Mouse (Mus musculus): ENCODE measurements around the gene Slc5a6. TPM values are rescaled to one million over a fixed set of nuclear protein-coding genes. Genes with fewer than 3 reads are reported as not detected.

Gene Slc5a6
- total and polyA plus RNA-seq, 3 experiments, result 9.0 to 17.1 (median 10.9) TPM

- TF ChIP-seq MXI1 (IDR thresholded peaks at IDR 0.05; ENCODE audit: low read depth, low read length), result no peak
Observed at GRCm38 (mm10) chr5:31012737-31013136, 36.0 kb downstream of the Slc5a6 start (continued).

- Histone ChIP-seq H3K36me3 (replicated peaks in 1 of 2; ENCODE audit: control insufficient read depth in 1 of 2, insufficient read depth in 1 of 2, low read length in 1 of 2) (no peaks in the 10 kb centered on the region), H3K4me2 (ENCODE audit: insufficient read depth, low read depth, poor library complexity, severe bottlenecking) (0 out of 2 replicates have a peak overlapping the region, but pooled peaks have one; percentile 65), H3K79me2 (replicated peaks; ENCODE audit: control insufficient read depth, extremely low read depth, insufficient read depth, poor library complexity, severe bottlenecking) (no peaks in the 10 kb centered on the region), H3K4me1 (ENCODE audit: control insufficient read depth in 1 of 2, insufficient read depth in 2 of 2) (peaks cover 3 to 24% of the 10 kb centered on the region in 2 experiments; a peak in 3 of 4 replicates), H3K4me3 (replicated peaks in 1 of 3; ENCODE audit: low read depth in 2 of 3, low read length in 2 of 3, poor library complexity in 1 of 3) (peak overlapping the region in 1 of 3 experiments; percentile 11), H3K27ac (ENCODE audit: insufficient read depth, low read depth) (no peak overlapping the region), H3K9me3 (replicated peaks; ENCODE audit: low read length) (no peaks in the 10 kb centered on the region), H3K9ac (ENCODE audit: insufficient read depth, low read depth) (peak overlapping the region; percentile 24; the same call in 1 of the 2 replicates), H3K27me3 (replicated peaks) (no peaks in the 10 kb centered on the region)
- in situ Hi-C loops (cut with MboI; ENCODE audit: low pct_ligation_motif_present, low pct_unique_long_range_greater_than_20kb, low sequenced_read_pairs), result loop anchor here (5.0 to 10.0 kb wide), 2 partner anchors 77 to 189 kb away; partner anchors contain the start of gene Mapre3
- no peak for TF ChIP-seq ZKSCAN1 (IDR thresholded peaks at IDR 0.05; ENCODE audit: borderline replicate concordance, low read depth, low read length)
- TF ChIP-seq RAD21 (IDR thresholded peaks at IDR 0.05; ENCODE audit: low read depth, low read length), result peak; percentile 74
- no peak for TF ChIP-seq EP300 (IDR thresholded peaks at IDR 0.05; ENCODE audit: low read length)
- TF ChIP-seq IRF4 (IDR thresholded peaks at IDR 0.05; ENCODE audit: low read depth, low read length), result no peak
- peak; percentile 77 to 96 for TF ChIP-seq CTCF (conservative IDR thresholded peaks at IDR 0.05 in 1 of 2, IDR thresholded peaks at IDR 0.05 in 1 of 2; ENCODE audit: low read depth in 2 of 2, low read length in 2 of 2)
- peak; percentile 80 for TF ChIP-seq SMC3 (IDR thresholded peaks at IDR 0.05; ENCODE audit: low read depth, low read length)
- DNase-seq (ENCODE audit: extremely low read depth), result peak; percentile 94
- dilution Hi-C loops (cut with MboI; ENCODE audit: extremely low pct_ligation_motif_present, extremely low pct_unique_long_range_greater_than_20kb, low sequenced_read_pairs), result no loop called here
Observed at GRCm38 (mm10) chr5:31004184-31004583, 44.5 kb downstream of the Slc5a6 start.

- H3K79me2 ChIP-seq (replicated peaks; ENCODE audit: control insufficient read depth, extremely low read depth, insufficient read depth, poor library complexity, severe bottlenecking), result no peaks in the 10 kb centered on the region
- in situ Hi-C loops (cut with MboI; ENCODE audit: low pct_ligation_motif_present, low pct_unique_long_range_greater_than_20kb, low sequenced_read_pairs), result loop anchor here (5.0 to 10.0 kb wide), 2 partner anchors 74 to 187 kb away; partner anchors contain the start of gene Mapre3
- peaks cover 3 to 26% of the 10 kb centered on the region in 2 experiments; a peak in 3 of 4 replicates for H3K4me1 ChIP-seq (ENCODE audit: control insufficient read depth in 1 of 2, insufficient read depth in 2 of 2)
- H3K9me3 ChIP-seq (replicated peaks; ENCODE audit: low read length), result no peaks in the 10 kb centered on the region
- dilution Hi-C loops (cut with MboI; ENCODE audit: extremely low pct_ligation_motif_present, extremely low pct_unique_long_range_greater_than_20kb, low sequenced_read_pairs), result no loop called here
- DNase-seq (ENCODE audit: extremely low read depth), result no peak
- H3K4me2 ChIP-seq (ENCODE audit: insufficient read depth, low read depth, poor library complexity, severe bottlenecking), result no peak overlapping the region
- H3K36me3 ChIP-seq (replicated peaks in 1 of 2; ENCODE audit: control insufficient read depth in 1 of 2, insufficient read depth in 1 of 2, low read length in 1 of 2), result no peaks in the 10 kb centered on the region
- no peak overlapping the region for H3K4me3 ChIP-seq (replicated peaks in 1 of 3; ENCODE audit: low read depth in 2 of 3, low read length in 2 of 3, poor library complexity in 1 of 3)
- no peak overlapping the region for H3K9ac ChIP-seq (ENCODE audit: insufficient read depth, low read depth)
- H3K27ac ChIP-seq (ENCODE audit: insufficient read depth, low read depth), result no peak overlapping the region
- TF ChIP-seq CHD1 (IDR thresholded peaks at IDR 0.05; ENCODE audit: low read depth, low read length) (no peak), ELF1 (IDR thresholded peaks at IDR 0.05; ENCODE audit: low read depth, low read length) (no peak), CTCF (conservative IDR thresholded peaks at IDR 0.05 in 1 of 2, IDR thresholded peaks at IDR 0.05 in 1 of 2; ENCODE audit: low read depth in 2 of 2, low read length in 2 of 2) (peak; percentile 10 to 36; a peak in 1 of 4 replicates)
- H3K27me3 ChIP-seq (replicated peaks), result no peaks in the 10 kb centered on the region
Observed at GRCm38 (mm10) chr5:31001560-31001959, 47.2 kb downstream of the Slc5a6 start.

- H3K27ac ChIP-seq (ENCODE audit: insufficient read depth, low read depth), result no peak overlapping the region
- no peak for DNase-seq (ENCODE audit: extremely low read depth)
- H3K4me1 ChIP-seq (ENCODE audit: control insufficient read depth in 1 of 2, insufficient read depth in 2 of 2), result peaks cover 3 to 26% of the 10 kb centered on the region in 2 experiments; a peak in 3 of 4 replicates
- H3K9me3 ChIP-seq (replicated peaks; ENCODE audit: low read length), result no peaks in the 10 kb centered on the region
- no peaks in the 10 kb centered on the region for H3K27me3 ChIP-seq (replicated peaks)
- no peak overlapping the region for H3K4me3 ChIP-seq (replicated peaks in 1 of 3; ENCODE audit: low read depth in 2 of 3, low read length in 2 of 3, poor library complexity in 1 of 3)
- no peaks in the 10 kb centered on the region for H3K36me3 ChIP-seq (replicated peaks in 1 of 2; ENCODE audit: control insufficient read depth in 1 of 2, insufficient read depth in 1 of 2, low read length in 1 of 2)
- TF ChIP-seq MAFK (IDR thresholded peaks at IDR 0.05; ENCODE audit: insufficient replicate concordance, low read length) (peak; percentile 45; the same call in 1 of the 2 replicates), ZMIZ1 (IDR thresholded peaks at IDR 0.05; ENCODE audit: low read depth, low read length) (no peak), ZC3H11A (IDR thresholded peaks at IDR 0.05; ENCODE audit: low read depth, low read length) (no peak)
- H3K9ac ChIP-seq (ENCODE audit: insufficient read depth, low read depth), result no peak overlapping the region
- H3K4me2 ChIP-seq (ENCODE audit: insufficient read depth, low read depth, poor library complexity, severe bottlenecking), result no peak overlapping the region
- in situ Hi-C loops (cut with MboI; ENCODE audit: low pct_ligation_motif_present, low pct_unique_long_range_greater_than_20kb, low sequenced_read_pairs), result loop anchor here (5.0 to 10.0 kb wide), 2 partner anchors 74 to 186 kb away; partner anchors contain the start of gene Mapre3
- H3K79me2 ChIP-seq (replicated peaks; ENCODE audit: control insufficient read depth, extremely low read depth, insufficient read depth, poor library complexity, severe bottlenecking), result no peaks in the 10 kb centered on the region
- dilution Hi-C loops (cut with MboI; ENCODE audit: extremely low pct_ligation_motif_present, extremely low pct_unique_long_range_greater_than_20kb, low sequenced_read_pairs), result no loop called here
Observed at GRCm38 (mm10) chr5:31000993-31001392, 47.7 kb downstream of the Slc5a6 start.

Data from CH12.LX (cell line).